In the genomic region with DNA sequence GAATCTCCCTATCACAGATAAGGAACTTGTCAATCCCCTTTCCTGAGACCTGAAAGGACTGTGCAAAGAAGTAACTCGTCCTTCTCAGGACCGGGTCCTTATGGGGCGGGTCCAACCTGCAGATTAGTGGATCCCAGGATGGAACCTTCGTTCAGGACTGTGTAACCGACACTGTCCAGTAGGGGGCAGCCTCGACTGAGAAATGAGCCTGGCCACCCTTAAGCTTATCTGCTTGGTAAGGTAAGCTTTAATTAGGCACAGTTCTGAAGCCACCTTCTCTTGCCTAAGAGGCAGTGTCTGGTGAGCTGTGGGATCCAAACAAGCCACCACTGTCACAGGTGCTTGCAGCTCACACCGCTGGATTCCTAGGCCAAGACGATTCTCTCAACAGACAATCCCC, we compare ENCODE assay signal across 8 mouse cellular contexts. TPM values are rescaled to one million over a fixed set of nuclear protein-coding genes. Genes with fewer than 3 reads are reported as not detected.
A peak's percentile ranks its signal among the peaks of the same experiment; 100 is the strongest.
DNase-seq lines count a peak whose midpoint lies in the region; ATAC-seq lines count a peak whose summit lies in the region.

No protein-coding gene starts in this region.

- no peak overlapping the region for H3K4me2 ChIP-seq in heart, embryonic 11.5 days
- no peak overlapping the region for H3K4me2 ChIP-seq in liver, embryonic 13.5 days
- no peak overlapping the region for H3K4me2 ChIP-seq in neural tube, embryonic 13.5 days

- peak; percentile 79 to 85 for DNase-seq in adrenal gland, postnatal 36 days
- peak; percentile 82 for DNase-seq in kidney, postnatal 14 days
- peak; percentile 56 for DNase-seq in liver, embryonic 13.5 days
- peak; percentile 92 for DNase-seq in testis, postnatal 10 days (ENCODE audit: low spot score)

- peaks cover 6% of the 10 kb centered on the region; the same call in 1 of the 2 replicates for H3K4me1 ChIP-seq in heart, embryonic 11.5 days (ENCODE audit: control insufficient read depth, insufficient read depth, low read length)
- H3K4me1 ChIP-seq in liver, embryonic 13.5 days (replicated peaks) = peaks cover 19% of the 10 kb centered on the region
- H3K4me1 ChIP-seq in neural tube, embryonic 13.5 days (replicated peaks) = peaks cover 7% of the 10 kb centered on the region

- no peak overlapping the region for H3K27ac ChIP-seq in heart, embryonic 11.5 days (ENCODE audit: low read depth, low read length)
- H3K27ac ChIP-seq in liver, embryonic 13.5 days = no peak overlapping the region
- H3K27ac ChIP-seq in neural tube, embryonic 13.5 days (replicated peaks) = no peak overlapping the region

- no peaks in the 10 kb centered on the region; the same call in 1 of the 2 replicates for H3K27me3 ChIP-seq in heart, embryonic 11.5 days (ENCODE audit: control insufficient read depth, insufficient read depth, low read length)
- no peaks in the 10 kb centered on the region; the same call in 1 of the 2 replicates for H3K27me3 ChIP-seq in liver, embryonic 13.5 days
- H3K27me3 ChIP-seq in neural tube, embryonic 13.5 days = no peaks in the 10 kb centered on the region

- H3K9me3 ChIP-seq in heart, embryonic 11.5 days (replicated peaks; ENCODE audit: control insufficient read depth, low read length) = no peaks in the 10 kb centered on the region
- no peaks in the 10 kb centered on the region for H3K9me3 ChIP-seq in liver, embryonic 13.5 days (replicated peaks)
- H3K9me3 ChIP-seq in neural tube, embryonic 13.5 days = no peaks in the 10 kb centered on the region

- H3K9ac ChIP-seq in heart, embryonic 11.5 days (ENCODE audit: low read depth, low read length) = no peak overlapping the region
- no peak overlapping the region for H3K9ac ChIP-seq in liver, embryonic 13.5 days
- no peak overlapping the region for H3K9ac ChIP-seq in neural tube, embryonic 13.5 days

- peak; percentile 91 for ATAC-seq in CD4-positive, CD25-positive, alpha-beta regulatory T cell, adult 4 months
- peak; percentile 67 for ATAC-seq in erythroblast, adult 5-6 weeks (replicated peaks; ENCODE audit: low FRiP score, poor library complexity, severe bottlenecking)
- peak; percentile 20; the same call in 1 of the 2 replicates for ATAC-seq in heart, embryonic 11.5 days (replicated peaks; ENCODE audit: insufficient number of reproducible peaks, low FRiP score, low TSS enrichment)
- ATAC-seq in liver, embryonic 13.5 days (ENCODE audit: low read depth) = peak; percentile 30; the same call in 1 of the 2 replicates
- peak; percentile 4; the same call in 1 of the 2 replicates for ATAC-seq in neural tube, embryonic 13.5 days (ENCODE audit: low read depth)

- no peaks in the 10 kb centered on the region for H3K36me3 ChIP-seq in heart, embryonic 11.5 days (ENCODE audit: control insufficient read depth, insufficient read depth, low read length)
- no peaks in the 10 kb centered on the region for H3K36me3 ChIP-seq in liver, embryonic 13.5 days
- no peaks in the 10 kb centered on the region for H3K36me3 ChIP-seq in neural tube, embryonic 13.5 days

- 14% methylated on average over 8 of the region's 8 CpGs for WGBS in heart, embryonic 11.5 days (ENCODE audit: insufficient replicate concordance)
- WGBS in liver, embryonic 13.5 days (ENCODE audit: insufficient replicate concordance) = 14% methylated on average over 8 of the region's 8 CpGs
- WGBS in neural tube, embryonic 13.5 days = 15% methylated on average over 8 of the region's 8 CpGs

- H3K4me3 ChIP-seq in heart, embryonic 11.5 days (ENCODE audit: low read depth, low read length) = no peak overlapping the region
- no peak overlapping the region for H3K4me3 ChIP-seq in liver, embryonic 13.5 days (replicated peaks)
- no peak overlapping the region for H3K4me3 ChIP-seq in neural tube, embryonic 13.5 days

RNA-seq across cellular contexts. Expression of a gene that starts 24.8 kb away (rescaled TPM):
- 1 to 10 TPM; 1.5 to 3.8 TPM for polyA plus RNA-seq in CD4-positive, CD25-positive, alpha-beta regulatory T cell, adult 4 months (2017; shearing (Covaris generic))
- total RNA-seq in adrenal gland, postnatal 36 days (2021) = not detected
- not detected in 2 replicates for total RNA-seq in erythroblast, adult 5-6 weeks (2015; ENCODE audit: low replicate concordance)
- total RNA-seq in erythroblast, adult 5-6 weeks (2017; ENCODE audit: low replicate concordance) = not detected in 2 replicates
- 0.74 TPM in 1 of 2 replicates, not detected in the other for polyA plus RNA-seq in heart, embryonic 11.5 days (2014; fragmentation: Nextera tagmentation; extraction: Ambion mirVana)
- polyA plus RNA-seq in liver, embryonic 13.5 days (2015; fragmentation: Nextera tagmentation; extraction: Ambion mirVana) = 4.6 and 4.9 TPM in 2 replicates
- not detected in 2 replicates for polyA plus RNA-seq in neural tube, embryonic 13.5 days (2015; fragmentation: Nextera tagmentation; extraction: Ambion mirVana)

RNA-seq across cellular contexts. Expression of a gene that starts 34.8 kb away (rescaled TPM):
- polyA plus RNA-seq in CD4-positive, CD25-positive, alpha-beta regulatory T cell, adult 4 months (2017; shearing (Covaris generic)) = 10 to 100 TPM; 31.8 to 44.3 TPM
- 10 to 100 TPM in 1 of 2 experiments, 1 to 10 TPM in 1; 6.9 to 10.1 TPM for total RNA-seq in adrenal gland, postnatal 36 days (2021)
- 28.8 and 30.2 TPM in 2 replicates for total RNA-seq in erythroblast, adult 5-6 weeks (2015; ENCODE audit: low replicate concordance)
- 7.8 and 11.2 TPM in 2 replicates for total RNA-seq in erythroblast, adult 5-6 weeks (2017; ENCODE audit: low replicate concordance)
- 17.4 and 20.2 TPM in 2 replicates for polyA plus RNA-seq in heart, embryonic 11.5 days (2014; fragmentation: Nextera tagmentation; extraction: Ambion mirVana)
- polyA plus RNA-seq in liver, embryonic 13.5 days (2015; fragmentation: Nextera tagmentation; extraction: Ambion mirVana) = 9.3 and 9.9 TPM in 2 replicates
- 21.6 and 24.9 TPM in 2 replicates for polyA plus RNA-seq in neural tube, embryonic 13.5 days (2015; fragmentation: Nextera tagmentation; extraction: Ambion mirVana)

Comparison
In these comparisons a context has a peak if more than half of its experiments do, and no peak if none do; other contexts are left out.
1. ATAC-seq: peak in every context shown above with its lines; median percentile 91 in CD4-positive, CD25-positive, alpha-beta regulatory T cell, adult 4 months; 67 in erythroblast, adult 5-6 weeks; 30 in liver, embryonic 13.5 days; 20 in heart, embryonic 11.5 days; 4 in neural tube, embryonic 13.5 days.